Mouse (Mus musculus): ENCODE results near the gene Cd6. TPM values are rescaled to one million over a fixed set of nuclear protein-coding genes. Genes with fewer than 3 reads are reported as not detected.

Gene Cd6
- total RNA-seq, 2 experiments from 2014 or later = 0.19 to 0.20 TPM

DNA sequence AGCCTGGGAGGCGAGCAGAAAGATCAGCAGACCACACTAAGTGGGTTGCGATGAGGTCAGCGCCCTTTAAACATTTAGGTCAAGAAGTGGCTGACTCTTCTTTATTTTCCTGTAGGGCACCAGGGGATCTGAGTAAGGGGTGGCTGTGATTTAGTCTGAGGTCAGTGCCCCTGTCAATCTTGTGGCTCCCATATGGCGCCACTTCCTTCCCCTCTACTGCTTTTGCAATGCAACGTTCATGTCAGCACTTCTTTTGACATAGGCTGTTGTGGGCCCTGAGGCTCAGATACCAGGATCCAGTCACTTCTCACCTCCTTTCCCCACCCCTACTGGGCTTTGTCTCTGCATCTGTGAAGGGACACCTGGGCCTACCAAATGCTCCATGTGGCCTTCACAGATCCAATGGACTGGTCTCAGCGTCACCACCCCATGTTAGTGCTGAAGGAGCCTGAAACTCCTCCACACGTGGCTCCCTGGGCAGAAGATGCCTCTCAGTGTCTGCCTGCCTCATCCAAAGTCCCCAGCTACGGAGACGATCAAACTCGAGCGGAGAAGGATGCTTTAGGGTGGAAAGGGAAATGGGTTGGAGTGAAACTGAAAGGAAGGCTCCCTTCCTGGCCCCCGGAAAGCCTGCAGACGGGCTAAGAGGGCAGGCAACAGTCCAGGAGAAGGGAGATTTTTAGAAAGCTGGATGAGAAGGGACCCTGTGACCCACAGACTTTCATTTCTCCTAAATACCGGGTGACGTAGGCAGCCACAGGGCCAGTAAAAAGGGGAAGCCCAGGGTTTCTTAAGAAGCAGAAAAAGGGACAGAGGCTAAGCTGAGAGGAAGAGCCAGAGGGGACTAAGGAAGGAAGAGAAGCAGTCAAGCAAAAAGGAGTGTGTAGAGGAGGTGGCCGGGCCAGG is 12.1 kb upstream of the Cd6 start:
- DNase-seq (ENCODE audit: extremely low spot score in 1 of 2, low spot score in 2 of 2) = peak in 1 of 2 experiments; percentile 36
- intact Hi-C loops (cut with DNase I) = no loop called here

- intact Hi-C loops (cut with DNase I) = no loop called here
- DNase-seq (ENCODE audit: extremely low spot score in 1 of 2, low spot score in 2 of 2) = no peak
These were observed 9.4 kb upstream of the Cd6 start, which contains the start of gene Slc15a3 for GRCm38 (mm10) chr19:10839010-10839892. Gene Slc15a3 (plus strand): TSS chr19:10839727.

GRCm38 (mm10) chr19:10835671-10836070 is 5.8 kb upstream of the Cd6 start:
- intact Hi-C loops (cut with DNase I) = no loop called here
- no peak for DNase-seq (ENCODE audit: extremely low spot score in 1 of 2, low spot score in 2 of 2)

DNA sequence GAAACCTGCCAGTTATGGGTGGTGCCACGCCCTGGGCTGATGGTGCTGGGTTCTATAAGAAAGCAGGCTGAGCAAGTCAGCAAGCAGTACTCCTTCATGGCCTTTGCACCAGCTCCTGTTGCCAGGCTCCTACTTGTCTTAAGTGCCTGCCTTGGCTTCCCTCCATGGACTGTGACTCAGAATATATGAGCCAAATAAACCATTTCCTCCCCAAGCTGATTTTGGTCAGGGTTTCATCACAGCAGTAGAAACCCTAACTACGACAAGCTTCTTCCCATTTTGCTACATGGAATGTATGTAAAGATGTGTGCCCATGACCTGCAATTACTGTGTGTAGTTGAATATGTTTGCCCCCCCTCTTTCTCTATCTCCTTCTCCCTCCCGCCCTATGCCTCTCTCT is 3.8 kb upstream of the Cd6 start:
- intact Hi-C loops (cut with DNase I) = no loop called here
- no peak for DNase-seq (ENCODE audit: extremely low spot score in 1 of 2, low spot score in 2 of 2)

DNA sequence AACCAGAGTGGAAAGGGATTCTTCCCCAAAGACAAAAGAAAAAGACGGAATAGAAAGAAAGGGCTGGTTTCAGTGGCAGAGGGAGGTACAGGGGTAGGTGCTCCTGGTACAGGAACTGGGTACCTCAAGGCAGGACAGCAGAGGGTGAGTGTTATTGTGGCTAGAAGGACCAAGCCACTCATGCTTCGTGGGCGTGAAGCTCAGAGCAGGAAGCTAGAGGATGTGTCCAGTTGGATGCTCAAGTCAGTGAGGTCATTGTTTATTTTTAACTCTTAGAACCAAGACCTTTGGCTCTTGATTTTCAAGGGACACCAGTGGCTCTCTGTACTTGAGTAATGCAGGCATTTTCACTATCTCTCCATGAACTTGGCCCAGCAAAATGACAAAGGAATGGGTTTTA is 2.2 kb upstream of the Cd6 start:
- intact Hi-C loops (cut with DNase I) = no loop called here
- DNase-seq (ENCODE audit: extremely low spot score in 1 of 2, low spot score in 2 of 2) = no peak

- intact Hi-C loops (cut with DNase I) = no loop called here
- DNase-seq (ENCODE audit: extremely low spot score in 1 of 2, low spot score in 2 of 2) = peak in 1 of 2 experiments; percentile 87
These were observed 1.6 kb upstream of the Cd6 start for GRCm38 (mm10) chr19:10831424-10831823.

DNA sequence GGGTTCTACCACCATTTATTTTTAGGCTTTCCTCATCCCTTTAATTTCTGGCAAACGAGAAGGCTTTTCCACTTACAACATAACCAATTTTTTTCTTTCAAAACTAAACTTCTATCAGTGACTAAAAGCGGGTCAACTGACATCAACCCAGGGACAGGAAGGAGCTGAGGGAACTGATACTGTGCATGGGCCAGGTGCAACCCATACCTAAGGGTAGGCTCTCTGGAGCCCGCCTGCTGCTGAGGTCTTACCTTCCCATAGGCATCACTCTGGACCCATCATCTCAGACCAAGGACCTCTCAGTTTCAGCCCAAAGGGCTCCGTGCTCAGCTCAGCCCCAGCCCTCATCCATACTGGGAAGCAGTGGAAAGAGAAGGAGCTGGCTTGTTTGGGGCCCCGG is 1.5 kb downstream of the Cd6 start:
- intact Hi-C loops (cut with DNase I) = no loop called here
- DNase-seq (ENCODE audit: extremely low spot score in 1 of 2, low spot score in 2 of 2) = no peak

- intact Hi-C loops (cut with DNase I) = no loop called here
- no peak for DNase-seq (ENCODE audit: extremely low spot score in 1 of 2, low spot score in 2 of 2)
These were observed 5.8 kb downstream of the Cd6 start for GRCm38 (mm10) chr19:10824061-10824460.

GRCm38 (mm10) chr19:10822534-10822933 is 7.3 kb downstream of the Cd6 start:
- DNase-seq (ENCODE audit: extremely low spot score in 1 of 2, low spot score in 2 of 2) = no peak
- intact Hi-C loops (cut with DNase I) = no loop called here

DNA sequence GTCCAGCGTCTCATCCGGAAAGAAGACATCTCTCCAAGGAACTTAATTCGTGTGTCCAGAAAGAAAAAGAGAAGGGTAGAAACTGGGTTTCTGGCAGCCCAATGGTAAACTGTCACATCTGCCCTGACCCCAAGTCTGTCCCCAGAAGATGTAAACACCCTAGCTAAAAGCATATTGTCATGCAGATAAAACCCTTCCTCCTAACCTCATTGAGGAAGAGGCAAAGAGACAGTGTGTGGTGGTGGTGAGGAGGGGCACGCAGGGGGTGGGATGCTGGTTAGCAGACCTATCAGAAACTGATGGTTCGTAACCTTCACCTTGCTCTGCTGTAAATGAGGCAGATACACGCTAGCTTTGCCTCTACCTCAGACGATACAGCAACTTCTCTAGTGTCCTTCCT is 8.5 kb downstream of the Cd6 start:
- intact Hi-C loops (cut with DNase I) = no loop called here
- no peak for DNase-seq (ENCODE audit: extremely low spot score in 1 of 2, low spot score in 2 of 2)

- intact Hi-C loops (cut with DNase I) = loop anchor here (10.0 kb wide), 1 partner anchor 104 kb away; no protein-coding TSS in a partner anchor
- no peak for DNase-seq (ENCODE audit: extremely low spot score in 1 of 2, low spot score in 2 of 2)
These were observed 11.5 kb downstream of the Cd6 start for GRCm38 (mm10) chr19:10818217-10818946.

GRCm38 (mm10) chr19:10816462-10816861 is 13.4 kb downstream of the Cd6 start:
- intact Hi-C loops (cut with DNase I) = loop anchor here (10.0 kb wide), 1 partner anchor 102 kb away; no protein-coding TSS in a partner anchor
- DNase-seq (ENCODE audit: extremely low spot score in 1 of 2, low spot score in 2 of 2) = no peak

DNA sequence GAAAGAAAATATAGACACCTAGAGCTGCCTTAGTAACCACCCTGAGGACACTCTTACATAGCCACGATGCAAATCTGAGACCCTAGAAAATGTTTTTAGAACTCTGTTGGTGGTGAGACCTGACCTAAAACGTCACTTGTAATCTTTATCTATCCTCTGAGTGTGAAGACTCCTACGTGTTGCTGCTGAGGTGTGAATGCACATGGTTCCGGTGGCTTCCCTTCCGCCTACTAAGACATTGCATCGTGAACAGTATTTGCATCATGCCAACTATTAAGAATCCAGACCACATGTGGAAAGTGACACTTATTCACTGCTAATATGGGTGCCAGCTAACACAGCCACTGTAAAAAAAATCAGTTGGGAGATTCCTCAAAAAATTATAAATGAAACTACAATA is 14.0 kb downstream of the Cd6 start:
- no peak for DNase-seq (ENCODE audit: extremely low spot score in 1 of 2, low spot score in 2 of 2)
- intact Hi-C loops (cut with DNase I) = loop anchor here (10.0 kb wide), 1 partner anchor 101 kb away; no protein-coding TSS in a partner anchor

DNA sequence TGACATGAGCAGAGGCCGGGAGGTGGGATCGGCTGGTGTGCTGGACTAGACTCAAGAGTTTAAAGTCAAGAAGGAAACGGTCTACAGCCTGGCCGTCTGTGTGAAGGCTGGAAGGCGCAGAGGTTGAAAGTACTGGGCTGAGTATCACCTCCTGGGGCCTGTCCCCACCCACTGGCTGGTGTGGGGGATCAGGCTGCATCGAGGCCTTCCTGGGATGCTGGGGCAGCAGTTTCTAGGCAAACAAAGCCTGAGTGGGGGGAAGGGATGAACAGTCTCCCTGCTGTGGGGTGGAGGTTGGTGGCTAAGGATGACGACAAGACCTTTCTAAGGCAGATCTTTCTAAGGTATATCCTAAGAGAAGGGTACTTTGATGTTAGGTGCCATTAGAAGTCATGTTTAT is 16.0 kb downstream of the Cd6 start:
- DNase-seq (ENCODE audit: extremely low spot score in 1 of 2, low spot score in 2 of 2) = no peak
- intact Hi-C loops (cut with DNase I) = loop anchor here (10.0 kb wide), 1 partner anchor 99 kb away; no protein-coding TSS in a partner anchor

- intact Hi-C loops (cut with DNase I) = loop anchor here (10.0 kb wide), 1 partner anchor 98 kb away; no protein-coding TSS in a partner anchor
- DNase-seq (ENCODE audit: extremely low spot score in 1 of 2, low spot score in 2 of 2) = no peak
These were observed 16.8 kb downstream of the Cd6 start for GRCm38 (mm10) chr19:10813039-10813438.

DNA sequence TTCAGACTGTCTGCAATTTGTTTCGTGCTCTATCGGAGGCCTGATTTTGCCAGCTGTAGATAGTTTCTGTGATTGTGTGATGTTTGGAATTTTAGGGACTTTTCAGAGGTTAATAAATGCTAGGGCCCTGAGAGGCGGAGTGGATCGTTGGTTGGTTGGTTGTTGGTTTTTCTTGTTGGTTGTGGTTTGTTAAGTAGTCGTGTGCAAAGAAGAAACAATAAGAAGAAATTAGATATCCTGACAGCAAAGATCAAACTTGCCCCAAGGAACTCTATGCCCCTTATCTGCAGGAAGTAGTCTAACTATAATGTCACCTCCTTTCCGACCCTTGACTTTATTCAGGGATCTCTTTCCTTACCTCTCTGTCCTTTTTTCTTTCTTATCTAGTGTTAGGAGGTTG is 18.4 kb downstream of the Cd6 start:
- intact Hi-C loops (cut with DNase I) = loop anchor here (10.0 kb wide), 1 partner anchor 97 kb away; no protein-coding TSS in a partner anchor
- no peak for DNase-seq (ENCODE audit: extremely low spot score in 1 of 2, low spot score in 2 of 2)

DNA sequence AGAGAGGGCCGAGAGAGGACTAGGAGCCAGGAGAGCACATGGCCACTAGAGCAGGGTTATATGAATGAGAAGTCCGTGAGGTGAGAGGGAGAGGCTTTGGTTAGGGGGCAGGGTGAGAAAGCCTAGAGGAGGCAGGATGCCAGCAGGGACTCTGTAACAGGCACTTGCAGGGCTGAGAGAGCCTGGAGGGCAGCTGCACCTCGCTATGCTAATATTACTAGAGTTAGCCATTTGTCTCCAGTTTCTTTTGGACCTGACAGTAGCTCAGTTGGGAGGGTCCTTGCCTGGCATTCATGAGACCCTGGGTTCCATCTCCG is 19.7 kb downstream of the Cd6 start:
- DNase-seq (ENCODE audit: extremely low spot score in 1 of 2, low spot score in 2 of 2) = no peak

GRCm38 (mm10) chr19:10809428-10810175 is 20.3 kb downstream of the Cd6 start:
- peak in 1 of 2 experiments; percentile 83 for DNase-seq (ENCODE audit: extremely low spot score in 1 of 2, low spot score in 2 of 2)
- intact Hi-C loops (cut with DNase I) = loop anchor here (10.0 kb wide), 1 partner anchor 95 kb away; no protein-coding TSS in a partner anchor

More for the DNA sequence above, 19.7 kb downstream of the Cd6 start:
- intact Hi-C loops (cut with DNase I) = loop anchor here (10.0 kb wide), 1 partner anchor 95 kb away; no protein-coding TSS in a partner anchor

All from left cerebral cortex, postnatal 10 days (tissue).